Mouse (Mus musculus): ENCODE measurements around the gene Ptpre. TPM values are rescaled to one million over a fixed set of nuclear protein-coding genes. Genes with fewer than 3 reads are reported as not detected.

Gene Ptpre
- total and polyA plus RNA-seq, 3 experiments, result 30.5 to 154 (median 119) TPM

- Histone ChIP-seq H3K4me1 (ENCODE audit: insufficient read depth, low read depth, low read length) (peaks cover 99% of the 10 kb centered on the region), H3K9me3 (replicated peaks) (no peaks in the 10 kb centered on the region), H3K36me3 (replicated peaks) (peaks cover 59% of the 10 kb centered on the region), H3K27me3 (ENCODE audit: insufficient read depth, low read length) (no peaks in the 10 kb centered on the region), H3K4me3 (ENCODE audit: low read depth, low read length) (no peak overlapping the region; the same call in 1 of the 2 replicates)
- TF ChIP-seq TAL1 (conservative IDR thresholded peaks at IDR 0.05; ENCODE audit: low read depth, low read length), result no peak
- TF ChIP-seq CTCF (IDR thresholded peaks at IDR 0.05; ENCODE audit: low read depth, low read length), result no peak
- TF ChIP-seq POLR2AphosphoS5 (IDR thresholded peaks at IDR 0.05; ENCODE audit: insufficient replicate concordance, low read depth, low read length), result no peak; the same call in 1 of the 2 replicates
- TF ChIP-seq GATA2 (IDR thresholded peaks at IDR 0.05; ENCODE audit: borderline replicate concordance, low read depth, low read length), result no peak
- TF ChIP-seq GATA1 (IDR thresholded peaks at IDR 0.05; ENCODE audit: borderline replicate concordance, low read length), result no peak
- DNase-seq (ENCODE audit: low spot score) (no peak), ATAC-seq (ENCODE audit: extremely low read depth, insufficient number of reproducible peaks, low FRiP score, poor library complexity, severe bottlenecking) (no peak)
Observed at GRCm38 (mm10) chr7:135594676-135595075, 57.4 kb downstream of the Ptpre start.

- no peak for ATAC-seq (ENCODE audit: extremely low read depth, insufficient number of reproducible peaks, low FRiP score, poor library complexity, severe bottlenecking)
- no peak for TF ChIP-seq GATA1 (IDR thresholded peaks at IDR 0.05; ENCODE audit: borderline replicate concordance, low read length)
- TF ChIP-seq POLR2AphosphoS5 (IDR thresholded peaks at IDR 0.05; ENCODE audit: insufficient replicate concordance, low read depth, low read length), result no peak
- no peak for TF ChIP-seq GATA2 (IDR thresholded peaks at IDR 0.05; ENCODE audit: borderline replicate concordance, low read depth, low read length)
- no peak for TF ChIP-seq TAL1 (conservative IDR thresholded peaks at IDR 0.05; ENCODE audit: low read depth, low read length)
- no peak for TF ChIP-seq CTCF (IDR thresholded peaks at IDR 0.05; ENCODE audit: low read depth, low read length)
- H3K36me3 ChIP-seq (replicated peaks), result peaks cover 52% of the 10 kb centered on the region
- H3K4me1 ChIP-seq (ENCODE audit: insufficient read depth, low read depth, low read length), result peaks cover 98% of the 10 kb centered on the region
- no peak for DNase-seq (ENCODE audit: low spot score)
- no peaks in the 10 kb centered on the region for H3K9me3 ChIP-seq (replicated peaks)
- no peaks in the 10 kb centered on the region for H3K27me3 ChIP-seq (ENCODE audit: insufficient read depth, low read length)
- peak overlapping the region; percentile 60; the same call in 1 of the 2 replicates for H3K4me3 ChIP-seq (ENCODE audit: low read depth, low read length)
Observed at GRCm38 (mm10) chr7:135595640-135596174, 58.4 kb downstream of the Ptpre start.

GRCm38 (mm10) chr7:135597006-135597405 is 59.7 kb downstream of the Ptpre start:
- Histone ChIP-seq H3K9me3 (replicated peaks) (no peaks in the 10 kb centered on the region), H3K4me3 (ENCODE audit: low read depth, low read length) (peak overlapping the region; percentile 60; the same call in 1 of the 2 replicates), H3K36me3 (replicated peaks) (peaks cover 53% of the 10 kb centered on the region), H3K4me1 (ENCODE audit: insufficient read depth, low read depth, low read length) (peaks cover 97% of the 10 kb centered on the region), H3K27me3 (ENCODE audit: insufficient read depth, low read length) (no peaks in the 10 kb centered on the region)
- ATAC-seq (ENCODE audit: extremely low read depth, insufficient number of reproducible peaks, low FRiP score, poor library complexity, severe bottlenecking), result no peak
- DNase-seq (ENCODE audit: low spot score), result no peak
- TF ChIP-seq TAL1 (conservative IDR thresholded peaks at IDR 0.05; ENCODE audit: low read depth, low read length), result no peak

- H3K9me3 ChIP-seq (replicated peaks), result no peaks in the 10 kb centered on the region
- TF ChIP-seq CTCF (IDR thresholded peaks at IDR 0.05; ENCODE audit: low read depth, low read length) (no peak), TAL1 (conservative IDR thresholded peaks at IDR 0.05; ENCODE audit: low read depth, low read length) (peak; percentile 74)
- peaks cover 53% of the 10 kb centered on the region for H3K36me3 ChIP-seq (replicated peaks)
- no peaks in the 10 kb centered on the region for H3K27me3 ChIP-seq (ENCODE audit: insufficient read depth, low read length)
- ATAC-seq (ENCODE audit: extremely low read depth, insufficient number of reproducible peaks, low FRiP score, poor library complexity, severe bottlenecking) (0 out of 2 replicates have a peak, but pooled peaks have one; percentile 12), DNase-seq (ENCODE audit: low spot score) (no peak)
- H3K4me3 ChIP-seq (ENCODE audit: low read depth, low read length), result peak overlapping the region; percentile 50; the same call in 1 of the 2 replicates
- peaks cover 97% of the 10 kb centered on the region for H3K4me1 ChIP-seq (ENCODE audit: insufficient read depth, low read depth, low read length)
Observed at GRCm38 (mm10) chr7:135597604-135598289, 60.5 kb downstream of the Ptpre start.

DNA sequence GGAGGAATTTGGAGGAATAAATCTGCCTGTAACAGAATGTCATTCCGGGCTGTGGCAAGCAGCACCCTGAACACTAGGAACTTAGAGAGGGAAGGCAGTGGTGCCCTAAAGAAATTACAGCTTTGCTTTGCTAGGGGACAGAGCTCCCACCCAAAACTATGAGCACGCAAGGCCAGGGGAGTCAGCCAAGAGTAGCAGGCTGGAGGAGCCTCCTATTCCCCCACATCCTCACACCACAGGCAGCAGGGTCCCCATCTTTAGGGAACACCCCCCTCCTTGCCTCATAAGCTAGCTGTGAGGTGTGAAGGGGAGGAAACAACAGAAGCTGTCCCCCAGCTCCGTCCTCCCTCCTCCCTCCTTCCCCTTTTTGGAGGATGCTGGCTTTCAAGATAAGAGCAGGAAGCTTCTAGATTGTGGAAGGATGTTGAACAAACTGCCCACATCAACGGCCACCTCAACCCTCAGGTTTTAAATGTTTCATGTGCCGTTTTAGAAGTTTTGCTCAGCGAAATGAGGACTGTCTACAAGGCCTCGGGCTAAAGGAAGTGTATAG is 61.1 kb downstream of the Ptpre start:
- DNase-seq (ENCODE audit: low spot score) (peak; percentile 70), ATAC-seq (ENCODE audit: extremely low read depth, insufficient number of reproducible peaks, low FRiP score, poor library complexity, severe bottlenecking) (peak; percentile 46)

GRCm38 (mm10) chr7:135600076-135600475 is 62.8 kb downstream of the Ptpre start:
- no peak overlapping the region; the same call in 1 of the 2 replicates for H3K4me3 ChIP-seq (ENCODE audit: low read depth, low read length)
- H3K36me3 ChIP-seq (replicated peaks), result peaks cover 67% of the 10 kb centered on the region
- H3K9me3 ChIP-seq (replicated peaks), result no peaks in the 10 kb centered on the region
- H3K4me1 ChIP-seq (ENCODE audit: insufficient read depth, low read depth, low read length), result peaks cover 98% of the 10 kb centered on the region
- DNase-seq (ENCODE audit: low spot score), result no peak
- no peaks in the 10 kb centered on the region for H3K27me3 ChIP-seq (ENCODE audit: insufficient read depth, low read length)
- TF ChIP-seq POLR2AphosphoS5 (IDR thresholded peaks at IDR 0.05; ENCODE audit: insufficient replicate concordance, low read depth, low read length), result no peak
- peak; percentile 49 for TF ChIP-seq TAL1 (conservative IDR thresholded peaks at IDR 0.05; ENCODE audit: low read depth, low read length)
- TF ChIP-seq GATA1 (IDR thresholded peaks at IDR 0.05; ENCODE audit: borderline replicate concordance, low read length), result no peak
- no peak for TF ChIP-seq CTCF (IDR thresholded peaks at IDR 0.05; ENCODE audit: low read depth, low read length)
- TF ChIP-seq GATA2 (IDR thresholded peaks at IDR 0.05; ENCODE audit: borderline replicate concordance, low read depth, low read length), result no peak
- ATAC-seq (ENCODE audit: extremely low read depth, insufficient number of reproducible peaks, low FRiP score, poor library complexity, severe bottlenecking), result peak; percentile 24

More for the DNA sequence above, 61.1 kb downstream of the Ptpre start:
- no peak for TF ChIP-seq CTCF (IDR thresholded peaks at IDR 0.05; ENCODE audit: low read depth, low read length)
- TF ChIP-seq GATA2 (IDR thresholded peaks at IDR 0.05; ENCODE audit: borderline replicate concordance, low read depth, low read length), result no peak
- TF ChIP-seq POLR2AphosphoS5 (IDR thresholded peaks at IDR 0.05; ENCODE audit: insufficient replicate concordance, low read depth, low read length), result no peak
- peak; percentile 93 for TF ChIP-seq TAL1 (conservative IDR thresholded peaks at IDR 0.05; ENCODE audit: low read depth, low read length)
- TF ChIP-seq GATA1 (IDR thresholded peaks at IDR 0.05; ENCODE audit: borderline replicate concordance, low read length), result no peak
- Histone ChIP-seq H3K27me3 (ENCODE audit: insufficient read depth, low read length) (no peaks in the 10 kb centered on the region), H3K9me3 (replicated peaks) (no peaks in the 10 kb centered on the region), H3K4me1 (ENCODE audit: insufficient read depth, low read depth, low read length) (peaks cover 97% of the 10 kb centered on the region), H3K4me3 (ENCODE audit: low read depth, low read length) (peak overlapping the region; percentile 55; the same call in 1 of the 2 replicates), H3K36me3 (replicated peaks) (peaks cover 54% of the 10 kb centered on the region)
